Mouse (Mus musculus) adrenal gland, postnatal 4 days (tissue): ENCODE results near the gene Arid4b. TPM values are rescaled to one million over a fixed set of nuclear protein-coding genes. Genes with fewer than 3 reads are reported as not detected.

Source experiments
- total RNA-seq, 2 experiments: library from RNA; stranded (reverse); gene quantifications; 2 replicates each; pipeline ENCODE4 v1.2.3; 2021

Arid4b gene
- total RNA-seq, 2 experiments from 2014 or later, result 42.0 to 45.9 TPM

Other genes starting within 250 kb of the Arid4b start
- 10 to 100 TPM; 18.6 to 22.0 TPM for gene B3galnt2, start 108.8 kb upstream of the Arid4b start, total RNA-seq
- 10 to 100 TPM; 62.0 to 63.5 TPM for gene Tbce, start 23.6 kb upstream of the Arid4b start, total RNA-seq
- 10 to 100 TPM; 41.8 to 45.9 TPM for gene Ggps1, start 256 bp downstream of the Arid4b start, total RNA-seq